Mouse (Mus musculus): ENCODE measurements at regions not wholly inside any gene's neighbourhood (a gene's known extent, or its start where the extent isn't known, plus 50 kb on each side); places are given as distances from the start of the nearest gene placed in this dataset.

DNA sequence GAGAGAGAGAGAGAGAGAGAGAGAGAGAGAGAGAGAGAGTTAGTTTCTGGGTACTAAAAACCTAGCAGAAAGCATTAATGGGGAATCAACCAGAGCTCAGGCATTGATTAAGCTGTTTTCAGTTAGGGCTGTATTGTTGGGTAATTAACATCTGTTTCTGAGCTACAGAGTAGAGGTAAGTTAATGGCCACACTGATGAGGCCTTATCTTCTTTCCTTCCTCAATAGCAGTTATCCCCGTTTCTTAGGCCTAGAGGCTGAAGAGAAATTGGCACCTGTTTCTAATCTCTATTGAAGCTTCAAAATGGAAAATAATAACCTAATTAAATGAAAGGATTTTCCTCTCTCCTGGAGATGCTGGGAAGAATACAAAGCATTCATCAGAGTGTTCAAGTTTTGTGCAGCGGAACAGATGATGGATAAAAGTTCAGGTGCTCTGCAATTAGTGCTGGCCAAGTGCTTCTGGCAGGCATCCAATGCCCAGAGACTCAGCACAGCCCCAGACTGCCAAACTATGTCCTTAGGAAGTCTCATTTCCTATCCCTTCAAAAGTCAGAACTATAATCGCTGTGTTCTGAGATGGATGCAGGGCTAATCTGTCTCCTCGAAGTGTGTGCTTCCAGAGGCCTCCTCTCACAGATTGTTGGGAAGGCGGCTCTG, 459.1 kb downstream of the Nsun3 start:
- in situ Hi-C loops (cut with MboI; ENCODE audit: low pct_ligation_motif_present, low pct_unique_long_range_greater_than_20kb, low sequenced_read_pairs) = no loop called here
- TF ChIP-seq MXI1 (IDR thresholded peaks at IDR 0.05; ENCODE audit: low read depth, low read length) = no peak
- no peak for TF ChIP-seq GABPA (IDR thresholded peaks at IDR 0.05; ENCODE audit: insufficient replicate concordance, low read depth, low read length)
- no peak for TF ChIP-seq SMC3 (IDR thresholded peaks at IDR 0.05; ENCODE audit: low read depth, low read length)
- no peak for TF ChIP-seq ELF1 (IDR thresholded peaks at IDR 0.05; ENCODE audit: low read depth, low read length)
- TF ChIP-seq ZNF384 (IDR thresholded peaks at IDR 0.05; ENCODE audit: low read depth, low read length) = no peak
- TF ChIP-seq EP300 (IDR thresholded peaks at IDR 0.05; ENCODE audit: low read length) = no peak
- no peak for TF ChIP-seq POLR2A (IDR thresholded peaks at IDR 0.05; ENCODE audit: low read depth, low read length)
- no peak for TF ChIP-seq CHD1 (IDR thresholded peaks at IDR 0.05; ENCODE audit: low read depth, low read length)
- TF ChIP-seq JUND (conservative IDR thresholded peaks at IDR 0.05; ENCODE audit: low read depth, low read length) = no peak
- TF ChIP-seq ZC3H11A (IDR thresholded peaks at IDR 0.05; ENCODE audit: low read depth, low read length) = no peak
- TF ChIP-seq ETS1 (conservative IDR thresholded peaks at IDR 0.05; ENCODE audit: low read depth, low read length) = no peak
- TF ChIP-seq NELFE (IDR thresholded peaks at IDR 0.05; ENCODE audit: low read depth, low read length) = no peak
- TF ChIP-seq ZMIZ1 (IDR thresholded peaks at IDR 0.05; ENCODE audit: low read depth, low read length) = no peak
- no peak for TF ChIP-seq IRF4 (IDR thresholded peaks at IDR 0.05; ENCODE audit: low read depth, low read length)
- no peak for TF ChIP-seq POLR2AphosphoS2 (IDR thresholded peaks at IDR 0.05; ENCODE audit: low read depth, low read length)
- no peak for TF ChIP-seq JUN (IDR thresholded peaks at IDR 0.05; ENCODE audit: insufficient read depth, low read depth, low read length)
- no peak for TF ChIP-seq RAD21 (IDR thresholded peaks at IDR 0.05; ENCODE audit: low read depth, low read length)
- TF ChIP-seq USF2 (conservative IDR thresholded peaks at IDR 0.05; ENCODE audit: low read depth, low read length) = no peak
- no peak for TF ChIP-seq RCOR1 (conservative IDR thresholded peaks at IDR 0.05; ENCODE audit: low read depth, low read length)
- TF ChIP-seq BHLHE40 (IDR thresholded peaks at IDR 0.05; ENCODE audit: low read depth, low read length) = no peak
- dilution Hi-C loops (cut with MboI; ENCODE audit: extremely low pct_ligation_motif_present, extremely low pct_unique_long_range_greater_than_20kb, low sequenced_read_pairs) = no loop called here

DNA sequence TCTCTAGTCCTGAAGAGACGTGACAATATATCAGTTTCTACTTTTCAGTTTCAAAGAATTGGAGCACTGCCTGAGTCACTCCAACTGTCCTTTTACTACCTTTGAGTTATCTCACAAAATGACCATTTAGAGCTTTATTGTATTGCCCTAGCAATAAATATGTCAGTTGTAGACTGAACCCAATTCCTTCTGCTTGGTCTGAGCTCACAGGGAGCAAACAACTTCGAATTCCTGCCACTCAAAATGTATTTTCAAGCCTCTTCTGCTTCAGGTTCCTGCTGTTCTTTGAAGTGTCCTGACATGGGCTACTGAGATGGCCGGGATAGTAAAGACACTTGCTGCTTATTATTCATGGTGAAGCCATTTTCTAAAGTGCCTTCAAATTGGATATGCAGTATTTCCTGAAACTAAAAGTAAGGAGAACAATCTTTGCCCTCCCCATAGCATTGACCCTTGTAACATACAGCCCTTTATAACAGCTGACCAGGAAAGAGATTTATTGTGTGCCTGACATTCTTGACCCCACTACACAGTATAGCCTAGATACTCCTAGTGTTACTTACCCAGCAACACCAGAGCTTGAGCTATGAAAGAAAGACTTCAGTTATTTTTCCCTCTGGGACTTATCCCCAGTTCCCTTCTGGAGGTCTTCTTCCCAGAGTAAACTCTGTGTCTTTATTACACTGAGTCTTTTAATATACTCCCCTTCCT, 460.9 kb downstream of the Nsun3 start:
- Histone ChIP-seq H3K9ac (ENCODE audit: insufficient read depth, low read depth) (no peak overlapping the region), H3K79me2 (replicated peaks; ENCODE audit: control insufficient read depth, extremely low read depth, insufficient read depth, poor library complexity, severe bottlenecking) (no peaks in the 10 kb centered on the region), H3K27me3 (replicated peaks) (no peaks in the 10 kb centered on the region), H3K4me1 (ENCODE audit: control insufficient read depth in 1 of 2, insufficient read depth in 2 of 2) (no peaks in the 10 kb centered on the region), H3K36me3 (replicated peaks in 1 of 2; ENCODE audit: control insufficient read depth in 1 of 2, insufficient read depth in 1 of 2, low read length in 1 of 2) (no peaks in the 10 kb centered on the region), H3K4me3 (replicated peaks in 1 of 3; ENCODE audit: low read depth in 2 of 3, low read length in 2 of 3, poor library complexity in 1 of 3) (no peak overlapping the region), H3K27ac (ENCODE audit: insufficient read depth, low read depth) (no peak overlapping the region), H3K9me3 (replicated peaks; ENCODE audit: low read length) (peaks cover 46% of the 10 kb centered on the region), H3K4me2 (ENCODE audit: insufficient read depth, low read depth, poor library complexity, severe bottlenecking) (no peak overlapping the region)
- in situ Hi-C loops (cut with MboI; ENCODE audit: low pct_ligation_motif_present, low pct_unique_long_range_greater_than_20kb, low sequenced_read_pairs) = no loop called here
- dilution Hi-C loops (cut with MboI; ENCODE audit: extremely low pct_ligation_motif_present, extremely low pct_unique_long_range_greater_than_20kb, low sequenced_read_pairs) = no loop called here
- no peak for DNase-seq (ENCODE audit: extremely low read depth)
- no peak for TF ChIP-seq NRF1 (IDR thresholded peaks at IDR 0.05; ENCODE audit: low read depth, low read length)
- TF ChIP-seq ZNF384 (IDR thresholded peaks at IDR 0.05; ENCODE audit: low read depth, low read length) = no peak
- TF ChIP-seq BHLHE40 (IDR thresholded peaks at IDR 0.05; ENCODE audit: low read depth, low read length) = no peak
- no peak for TF ChIP-seq ETS1 (conservative IDR thresholded peaks at IDR 0.05; ENCODE audit: low read depth, low read length)
- no peak for TF ChIP-seq RCOR1 (conservative IDR thresholded peaks at IDR 0.05; ENCODE audit: low read depth, low read length)
- no peak for TF ChIP-seq KAT2A (IDR thresholded peaks at IDR 0.05; ENCODE audit: insufficient replicate concordance, low read length)
- no peak for TF ChIP-seq MYC (IDR thresholded peaks at IDR 0.05; ENCODE audit: low read depth, low read length)
- TF ChIP-seq HCFC1 (IDR thresholded peaks at IDR 0.05; ENCODE audit: low read depth, low read length) = no peak

More for the DNA sequence above, 459.1 kb downstream of the Nsun3 start:
- Histone ChIP-seq H3K27me3 (replicated peaks) (no peaks in the 10 kb centered on the region), H3K4me3 (replicated peaks in 1 of 3; ENCODE audit: low read depth in 2 of 3, low read length in 2 of 3, poor library complexity in 1 of 3) (no peak overlapping the region), H3K27ac (ENCODE audit: insufficient read depth, low read depth) (no peak overlapping the region), H3K79me2 (replicated peaks; ENCODE audit: control insufficient read depth, extremely low read depth, insufficient read depth, poor library complexity, severe bottlenecking) (no peaks in the 10 kb centered on the region), H3K9ac (ENCODE audit: insufficient read depth, low read depth) (no peak overlapping the region), H3K36me3 (replicated peaks in 1 of 2; ENCODE audit: control insufficient read depth in 1 of 2, insufficient read depth in 1 of 2, low read length in 1 of 2) (no peaks in the 10 kb centered on the region), H3K9me3 (replicated peaks; ENCODE audit: low read length) (peaks cover 38% of the 10 kb centered on the region), H3K4me2 (ENCODE audit: insufficient read depth, low read depth, poor library complexity, severe bottlenecking) (no peak overlapping the region), H3K4me1 (ENCODE audit: control insufficient read depth in 1 of 2, insufficient read depth in 2 of 2) (no peaks in the 10 kb centered on the region)
- no peak for DNase-seq (ENCODE audit: extremely low read depth)
